Mouse (Mus musculus) liver, adult 2 months (tissue): ENCODE results near the gene Tbc1d25.

Experiments used
- CTCF ChIP-seq: fragments of 200-500 bp; IDR thresholded peaks from 2 replicates; pipeline ENCODE4 v1.5.1; 2011; ENCODE audit warnings: low read depth, low read length, control low read depth
- POLR2A ChIP-seq: fragments of 200-500 bp; IDR thresholded peaks from 2 replicates; pipeline ENCODE4 v1.6.1; 2011; ENCODE audit warnings: low read length, control low read depth; ENCODE audit not compliant: insufficient read depth; ENCODE audit errors: extremely low read depth

- TF ChIP-seq CTCF (no peak), POLR2A (no peak)
Observed at GRCm38 (mm10) chrX:8193419-8193723, 17.4 kb upstream of the Tbc1d25 start, which contains the start of gene Ebp.
